Mouse (Mus musculus): Measurements from ENCODE around the gene Blnk. TPM values are rescaled to one million over a fixed set of nuclear protein-coding genes. Genes with fewer than 3 reads are reported as not detected.

Gene Blnk
- polyA plus RNA-seq, 1 experiment, result 1.3 TPM

DNA sequence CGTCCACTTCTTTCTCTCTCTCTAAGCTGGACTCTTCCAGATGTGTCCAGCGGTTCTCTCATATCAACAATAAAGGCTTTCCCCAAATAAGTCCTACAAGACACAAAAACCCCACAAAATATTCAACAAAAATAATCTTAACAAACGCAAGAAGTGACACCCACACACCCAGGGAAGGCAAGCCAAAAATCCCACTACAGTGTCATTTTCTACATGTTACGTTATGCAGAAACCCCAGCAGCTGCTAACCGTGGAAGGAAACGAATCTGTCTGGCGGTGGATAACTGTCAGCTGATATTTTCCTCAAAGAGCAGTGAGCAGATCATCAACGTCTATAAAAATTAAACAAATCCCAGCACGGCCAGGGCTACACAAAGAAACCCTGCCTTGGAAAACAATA lies 19.7 kb upstream of the Blnk start:
- Histone ChIP-seq H3K4me1 (ENCODE audit: control insufficient read depth, insufficient read depth, low read length) (no peaks in the 10 kb centered on the region), H3K27ac (ENCODE audit: control insufficient read depth, insufficient read depth, low read depth, low read length) (no peak overlapping the region), H3K4me3 (ENCODE audit: control insufficient read depth, low read depth, low read length) (no peak overlapping the region), H3K27me3 (ENCODE audit: control insufficient read depth, insufficient read depth, low read length) (no peaks in the 10 kb centered on the region), H3K36me3 (ENCODE audit: control insufficient read depth, insufficient read depth, low read length) (no peaks in the 10 kb centered on the region)
- TF ChIP-seq POLR2A (IDR thresholded peaks at IDR 0.05; ENCODE audit: control insufficient read depth, low read depth, low read length) (no peak), CTCF (IDR thresholded peaks at IDR 0.05; ENCODE audit: control insufficient read depth, insufficient read depth, insufficient replicate concordance, low read depth, low read length) (no peak)

DNA sequence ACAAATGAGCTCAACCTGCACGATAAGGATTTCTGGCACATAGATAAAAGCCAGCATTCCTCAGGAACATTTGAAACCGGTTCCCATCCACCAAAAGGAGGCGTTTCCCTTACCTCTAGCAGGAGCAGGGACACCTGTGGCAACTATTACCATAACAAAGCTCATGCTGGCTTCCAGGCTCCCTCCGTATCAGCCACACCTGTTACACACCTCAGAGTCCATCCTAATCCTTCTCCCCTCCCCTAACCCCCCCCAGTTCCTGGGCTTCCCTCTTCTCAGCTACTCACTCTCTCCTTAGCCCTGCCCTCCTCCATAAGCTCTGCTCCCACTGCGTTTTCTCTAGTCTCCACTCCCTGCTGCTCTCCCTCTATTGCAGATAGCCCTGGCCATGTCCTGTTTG lies 19.3 kb upstream of the Blnk start:
- TF ChIP-seq CTCF (IDR thresholded peaks at IDR 0.05; ENCODE audit: control insufficient read depth, insufficient read depth, insufficient replicate concordance, low read depth, low read length), result no peak
- H3K27me3 ChIP-seq (ENCODE audit: control insufficient read depth, insufficient read depth, low read length), result no peaks in the 10 kb centered on the region
- no peaks in the 10 kb centered on the region for H3K4me1 ChIP-seq (ENCODE audit: control insufficient read depth, insufficient read depth, low read length)
- no peaks in the 10 kb centered on the region for H3K36me3 ChIP-seq (ENCODE audit: control insufficient read depth, insufficient read depth, low read length)
- H3K4me3 ChIP-seq (ENCODE audit: control insufficient read depth, low read depth, low read length), result no peak overlapping the region
- no peak overlapping the region for H3K27ac ChIP-seq (ENCODE audit: control insufficient read depth, insufficient read depth, low read depth, low read length)

DNA sequence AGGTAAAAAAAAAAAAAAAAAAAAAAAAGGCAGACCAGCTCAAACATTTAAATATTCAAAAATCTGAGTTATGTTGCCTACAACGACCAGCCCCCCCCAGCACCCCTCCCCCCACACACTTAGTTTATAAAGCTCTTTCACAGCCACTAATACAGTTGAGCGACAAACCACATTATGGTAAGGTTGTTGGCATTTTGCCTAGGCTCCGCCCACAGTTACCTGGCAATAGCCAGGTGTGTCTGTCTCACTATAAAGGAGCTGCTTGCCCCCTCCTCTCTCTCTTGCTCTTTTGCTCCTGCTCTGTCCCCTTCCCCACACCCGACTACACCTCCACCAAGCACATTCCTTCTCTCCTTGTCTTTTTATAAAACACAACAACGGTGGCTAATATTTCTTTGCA lies 17.3 kb upstream of the Blnk start:
- Histone ChIP-seq H3K4me3 (ENCODE audit: control insufficient read depth, low read depth, low read length) (no peak overlapping the region), H3K4me1 (ENCODE audit: control insufficient read depth, insufficient read depth, low read length) (no peaks in the 10 kb centered on the region), H3K27me3 (ENCODE audit: control insufficient read depth, insufficient read depth, low read length) (no peaks in the 10 kb centered on the region), H3K36me3 (ENCODE audit: control insufficient read depth, insufficient read depth, low read length) (no peaks in the 10 kb centered on the region), H3K27ac (ENCODE audit: control insufficient read depth, insufficient read depth, low read depth, low read length) (no peak overlapping the region)
- TF ChIP-seq POLR2A (IDR thresholded peaks at IDR 0.05; ENCODE audit: control insufficient read depth, low read depth, low read length) (no peak), CTCF (IDR thresholded peaks at IDR 0.05; ENCODE audit: control insufficient read depth, insufficient read depth, insufficient replicate concordance, low read depth, low read length) (no peak)

DNA sequence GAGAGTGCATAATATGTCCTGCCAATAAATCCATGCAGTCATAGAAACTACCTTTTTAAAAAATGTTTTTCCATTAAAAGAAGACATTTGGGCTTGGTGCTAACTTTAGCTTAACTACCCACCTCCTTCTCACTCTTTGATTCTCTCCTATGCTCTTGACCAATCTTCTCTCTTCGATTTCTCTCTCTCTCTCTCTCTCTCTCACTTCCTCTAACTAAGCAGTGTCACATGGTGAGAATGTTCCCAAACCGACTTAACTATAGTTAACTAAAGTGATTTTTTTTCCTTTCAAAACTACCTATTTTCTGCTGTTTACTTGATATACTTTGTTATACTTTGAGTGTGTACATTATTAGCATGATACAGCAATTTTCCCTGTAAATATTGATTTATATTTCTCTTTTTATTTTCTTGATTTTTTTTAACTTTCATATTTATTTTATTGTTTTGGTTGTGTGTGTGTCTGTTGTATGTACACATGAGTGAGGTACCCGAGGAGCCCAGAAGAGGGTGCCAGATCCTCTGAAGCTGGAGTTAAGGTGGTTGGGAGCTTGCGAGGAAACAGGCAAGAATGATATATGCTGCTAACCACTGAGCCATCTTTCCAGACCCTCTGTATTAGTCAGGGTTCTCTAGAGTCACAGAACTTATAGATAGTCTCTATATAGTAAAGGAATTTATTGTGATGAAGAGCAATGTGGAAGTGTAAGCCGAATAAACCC lies 14.5 kb upstream of the Blnk start:
- Histone ChIP-seq H3K36me3 (ENCODE audit: control insufficient read depth, insufficient read depth, low read length) (no peaks in the 10 kb centered on the region), H3K27me3 (ENCODE audit: control insufficient read depth, insufficient read depth, low read length) (no peaks in the 10 kb centered on the region), H3K4me3 (ENCODE audit: control insufficient read depth, low read depth, low read length) (no peak overlapping the region), H3K4me1 (ENCODE audit: control insufficient read depth, insufficient read depth, low read length) (no peaks in the 10 kb centered on the region), H3K27ac (ENCODE audit: control insufficient read depth, insufficient read depth, low read depth, low read length) (no peak overlapping the region)
- TF ChIP-seq POLR2A (IDR thresholded peaks at IDR 0.05; ENCODE audit: control insufficient read depth, low read depth, low read length), result no peak
- TF ChIP-seq CTCF (IDR thresholded peaks at IDR 0.05; ENCODE audit: control insufficient read depth, insufficient read depth, insufficient replicate concordance, low read depth, low read length), result no peak

DNA sequence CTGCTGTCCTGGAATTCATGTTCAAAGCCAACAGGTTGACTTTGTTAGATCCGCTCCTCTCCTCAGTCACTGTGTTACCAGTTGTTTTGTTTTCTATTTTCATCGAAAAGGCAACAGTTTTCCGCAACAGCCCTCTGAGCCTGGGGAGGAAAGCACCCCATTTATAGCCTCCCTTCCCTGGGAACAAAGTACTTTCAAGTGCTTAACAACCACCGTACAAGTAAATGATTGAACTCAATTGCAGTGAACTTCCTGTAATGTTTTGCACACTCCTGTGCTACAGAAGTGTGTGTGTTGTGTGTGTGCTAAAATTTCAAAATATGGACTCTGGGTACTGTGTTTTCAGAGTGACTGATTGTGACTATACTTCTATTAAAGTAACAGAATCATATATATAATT lies 13.4 kb upstream of the Blnk start:
- Histone ChIP-seq H3K4me3 (ENCODE audit: control insufficient read depth, low read depth, low read length) (no peak overlapping the region), H3K27me3 (ENCODE audit: control insufficient read depth, insufficient read depth, low read length) (no peaks in the 10 kb centered on the region), H3K36me3 (ENCODE audit: control insufficient read depth, insufficient read depth, low read length) (no peaks in the 10 kb centered on the region), H3K27ac (ENCODE audit: control insufficient read depth, insufficient read depth, low read depth, low read length) (no peak overlapping the region), H3K4me1 (ENCODE audit: control insufficient read depth, insufficient read depth, low read length) (no peaks in the 10 kb centered on the region)
- no peak for TF ChIP-seq POLR2A (IDR thresholded peaks at IDR 0.05; ENCODE audit: control insufficient read depth, low read depth, low read length)
- no peak for TF ChIP-seq CTCF (IDR thresholded peaks at IDR 0.05; ENCODE audit: control insufficient read depth, insufficient read depth, insufficient replicate concordance, low read depth, low read length)

DNA sequence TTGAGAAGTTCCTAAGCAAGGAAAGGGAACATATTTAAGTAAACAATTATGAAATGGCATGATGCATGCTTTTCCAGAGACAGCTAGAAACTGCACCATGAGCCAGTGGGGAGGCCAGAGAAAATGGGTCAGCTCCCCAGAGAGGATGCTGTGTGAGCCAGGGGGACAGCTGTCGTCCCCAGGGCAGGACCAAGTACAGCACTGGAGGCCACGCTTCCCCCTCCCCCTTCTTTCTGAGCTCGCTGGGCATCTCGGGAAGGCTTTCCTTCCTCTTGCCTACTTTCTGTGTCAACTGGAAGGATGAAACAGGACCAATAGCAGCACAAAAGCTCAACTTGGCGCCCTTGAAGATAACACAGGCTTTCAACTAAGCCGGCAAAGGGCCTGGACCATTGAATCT lies 13.0 kb upstream of the Blnk start:
- no peak overlapping the region for H3K27ac ChIP-seq (ENCODE audit: control insufficient read depth, insufficient read depth, low read depth, low read length)
- H3K4me1 ChIP-seq (ENCODE audit: control insufficient read depth, insufficient read depth, low read length), result no peaks in the 10 kb centered on the region
- no peaks in the 10 kb centered on the region for H3K36me3 ChIP-seq (ENCODE audit: control insufficient read depth, insufficient read depth, low read length)
- no peak for TF ChIP-seq CTCF (IDR thresholded peaks at IDR 0.05; ENCODE audit: control insufficient read depth, insufficient read depth, insufficient replicate concordance, low read depth, low read length)
- no peak for TF ChIP-seq POLR2A (IDR thresholded peaks at IDR 0.05; ENCODE audit: control insufficient read depth, low read depth, low read length)
- no peak overlapping the region for H3K4me3 ChIP-seq (ENCODE audit: control insufficient read depth, low read depth, low read length)
- H3K27me3 ChIP-seq (ENCODE audit: control insufficient read depth, insufficient read depth, low read length), result no peaks in the 10 kb centered on the region

DNA sequence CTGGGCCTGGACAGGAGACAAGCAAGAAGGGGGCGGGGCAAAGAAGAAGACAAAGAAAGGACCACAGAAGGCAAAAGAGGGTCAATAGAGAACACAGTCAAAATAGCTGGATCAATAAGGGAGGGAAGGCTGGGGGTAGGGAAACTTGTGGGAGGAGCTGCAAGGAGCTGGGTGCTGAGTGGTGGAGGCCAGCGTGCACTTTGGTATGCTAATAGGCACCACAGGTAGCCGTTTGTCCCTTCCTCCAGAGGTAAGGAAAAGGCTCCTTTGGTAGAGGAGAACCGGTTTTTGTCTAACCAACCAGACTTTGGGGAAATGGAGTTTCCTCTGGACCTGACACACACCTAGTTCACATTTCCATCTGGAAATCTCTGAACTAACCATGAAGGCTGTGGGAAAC lies 12.3 kb upstream of the Blnk start:
- Histone ChIP-seq H3K4me1 (ENCODE audit: control insufficient read depth, insufficient read depth, low read length) (no peaks in the 10 kb centered on the region), H3K27ac (ENCODE audit: control insufficient read depth, insufficient read depth, low read depth, low read length) (no peak overlapping the region), H3K4me3 (ENCODE audit: control insufficient read depth, low read depth, low read length) (no peak overlapping the region), H3K27me3 (ENCODE audit: control insufficient read depth, insufficient read depth, low read length) (no peaks in the 10 kb centered on the region), H3K36me3 (ENCODE audit: control insufficient read depth, insufficient read depth, low read length) (no peaks in the 10 kb centered on the region)
- TF ChIP-seq POLR2A (IDR thresholded peaks at IDR 0.05; ENCODE audit: control insufficient read depth, low read depth, low read length) (no peak), CTCF (IDR thresholded peaks at IDR 0.05; ENCODE audit: control insufficient read depth, insufficient read depth, insufficient replicate concordance, low read depth, low read length) (no peak)
